8 mouse cellular contexts compared by ENCODE assay signal in genomic region chr19:56201007-56201682, GRCm38 (mm10).
DNase-seq lines count a peak whose midpoint lies in the region; ATAC-seq and TF ChIP-seq lines count a peak whose summit lies in the region.

No protein-coding gene starts in this region.

- 86% methylated on average over 9 of the region's 9 CpGs for WGBS in hindbrain, embryonic 14.5 days
- WGBS in hindbrain, embryonic 12.5 days, result 82% methylated on average over 9 of the region's 9 CpGs
- 70% methylated on average over 9 of the region's 9 CpGs for WGBS in liver, postnatal 0 days (ENCODE audit: insufficient replicate concordance)

- peak; percentile 76 for TF ChIP-seq CTCF in liver, postnatal 0 days (IDR thresholded peaks at IDR 0.05; ENCODE audit: low read depth)

- H3K4me3 ChIP-seq in hindbrain, embryonic 14.5 days (replicated peaks; ENCODE audit: low read length), result no peak overlapping the region
- H3K4me3 ChIP-seq in hindbrain, embryonic 12.5 days, result no peak overlapping the region
- H3K4me3 ChIP-seq in liver, postnatal 0 days (ENCODE audit: low read depth, low read length), result no peak overlapping the region

- H3K9ac ChIP-seq in hindbrain, embryonic 14.5 days, result no peak overlapping the region
- H3K9ac ChIP-seq in hindbrain, embryonic 12.5 days, result no peak overlapping the region
- no peak overlapping the region for H3K9ac ChIP-seq in liver, postnatal 0 days (replicated peaks)

- no peaks in the 10 kb centered on the region for H3K36me3 ChIP-seq in hindbrain, embryonic 14.5 days (replicated peaks; ENCODE audit: control insufficient read depth, insufficient read depth)
- no peaks in the 10 kb centered on the region for H3K36me3 ChIP-seq in hindbrain, embryonic 12.5 days
- no peaks in the 10 kb centered on the region for H3K36me3 ChIP-seq in liver, postnatal 0 days (replicated peaks; ENCODE audit: insufficient read depth, low read length)

- ATAC-seq in hindbrain, embryonic 14.5 days (ENCODE audit: low FRiP score), result no peak
- ATAC-seq in hindbrain, embryonic 12.5 days (ENCODE audit: low FRiP score), result no peak
- no peak for ATAC-seq in liver, postnatal 0 days

- H3K27ac ChIP-seq in hindbrain, embryonic 14.5 days, result no peak overlapping the region
- no peak overlapping the region for H3K27ac ChIP-seq in hindbrain, embryonic 12.5 days
- H3K27ac ChIP-seq in liver, postnatal 0 days (ENCODE audit: low read depth), result no peak overlapping the region

- TF ChIP-seq EP300 in liver, postnatal 0 days (IDR thresholded peaks at IDR 0.05; ENCODE audit: low read depth), result no peak

- H3K9me3 ChIP-seq in hindbrain, embryonic 14.5 days (ENCODE audit: control insufficient read depth, low read length), result no peaks in the 10 kb centered on the region
- H3K9me3 ChIP-seq in hindbrain, embryonic 12.5 days (replicated peaks), result no peaks in the 10 kb centered on the region
- no peaks in the 10 kb centered on the region for H3K9me3 ChIP-seq in liver, postnatal 0 days (ENCODE audit: low read length)

- DNase-seq in hindbrain, embryonic 14.5 days (ENCODE audit: low spot score), result peak; percentile 57
- DNase-seq in A20 (ENCODE audit: low read depth, low spot score) (peak; percentile 34), NIH3T3 (ENCODE audit: low read depth) (peak; percentile 55)
- peak; percentile 50 for DNase-seq in liver, postnatal 0 days
- no peak for DNase-seq in embryo, embryonic 9.5 days (ENCODE audit: extremely low spot score)
- no peak for DNase-seq in gastrocnemius, adult 18-20 months (ENCODE audit: low spot score)
- DNase-seq in yolk sac, embryonic 10.5 days (ENCODE audit: low spot score), result no peak

- no peaks in the 10 kb centered on the region for H3K27me3 ChIP-seq in hindbrain, embryonic 14.5 days (ENCODE audit: control insufficient read depth, insufficient read depth, low read length)
- H3K27me3 ChIP-seq in hindbrain, embryonic 12.5 days, result no peaks in the 10 kb centered on the region
- no peaks in the 10 kb centered on the region for H3K27me3 ChIP-seq in liver, postnatal 0 days (ENCODE audit: insufficient read depth, low read length)

- no peaks in the 10 kb centered on the region for H3K4me1 ChIP-seq in hindbrain, embryonic 14.5 days (replicated peaks; ENCODE audit: control insufficient read depth, insufficient read depth, low read length)
- peaks cover 8% of the 10 kb centered on the region; the same call in 1 of the 2 replicates for H3K4me1 ChIP-seq in hindbrain, embryonic 12.5 days
- no peaks in the 10 kb centered on the region for H3K4me1 ChIP-seq in liver, postnatal 0 days (ENCODE audit: insufficient read depth)

- H3K4me2 ChIP-seq in hindbrain, embryonic 14.5 days (replicated peaks), result no peak overlapping the region
- H3K4me2 ChIP-seq in hindbrain, embryonic 12.5 days (replicated peaks), result no peak overlapping the region
- no peak overlapping the region for H3K4me2 ChIP-seq in liver, postnatal 0 days (ENCODE audit: low read depth, low read length)

Comparison
In these comparisons a context has a peak if more than half of its experiments do, and no peak if none do; other contexts are left out.
1. DNase-seq: peak in hindbrain, embryonic 14.5 days (single experiment), A20 (single experiment), NIH3T3 (single experiment) and liver, postnatal 0 days (single experiment); none in embryo, embryonic 9.5 days (single experiment), gastrocnemius, adult 18-20 months (single experiment) and yolk sac, embryonic 10.5 days (single experiment).